Mouse (Mus musculus) cortical plate, adult 2 months (tissue): ENCODE measurements around the gene Pdrg1. TPM values are rescaled to one million over a fixed set of nuclear protein-coding genes. Genes with fewer than 3 reads are reported as not detected.

Source experiments
- H3K27ac ChIP-seq: fragments of 200-500 bp; 2 replicates; pipeline ENCODE4 v1.5.1; 2012; ENCODE audit warnings: low read length, control low read depth, inconsistent platforms; ENCODE audit not compliant: insufficient read depth
- H3K4me1 ChIP-seq: fragments of 200-500 bp; 2 replicates; pipeline ENCODE4 v1.6.1; 2011; ENCODE audit warnings: low read length; ENCODE audit not compliant: control insufficient read depth, insufficient read depth
- H3K4me3 ChIP-seq: fragments of 200-500 bp; 2 replicates; pipeline ENCODE4 v1.5.1; 2011; ENCODE audit warnings: mild to moderate bottlenecking, low read length, control low read depth; ENCODE audit not compliant: insufficient read depth
- CTCF ChIP-seq: fragments of 200-500 bp; IDR thresholded peaks from 2 replicates; pipeline ENCODE4 v1.5.1; 2011; ENCODE audit warnings: mild to moderate bottlenecking, control low read depth, low read length; ENCODE audit not compliant: insufficient read depth; ENCODE audit errors: extremely low read depth
- POLR2A ChIP-seq: fragments of 200-500 bp; IDR thresholded peaks from 2 replicates; pipeline ENCODE4 v1.6.1; 2011; ENCODE audit warnings: mild to moderate bottlenecking, low read length, control low read depth; ENCODE audit not compliant: insufficient read depth; ENCODE audit errors: extremely low read depth
- polyA plus RNA-seq: library from polyadenylated mRNA; depleted of rRNA; stranded (reverse); fragments of >200 nt; gene quantifications from 2 replicates; pipeline ENCODE4 v1.2.3, GENCODE M21; 2012; rRNA removed

The Pdrg1 gene
- 84.0 and 88.8 TPM in 2 replicates for polyA plus RNA-seq

- Histone ChIP-seq H3K4me3 (peak within 1 kb of the TSS; percentile 55), H3K27ac (no peak within 1 kb of the TSS), H3K4me1 (peaks cover 4% of the 10 kb centered on the region; the same call in 1 of the 2 replicates)
- TF ChIP-seq CTCF (peak; percentile 74), POLR2A (peak; percentile 86; the same call in 1 of the 2 replicates)
These were observed at the start of gene Pdrg1 for GRCm38 (mm10) chr2:153014758-153015593. Gene Pdrg1, minus strand, starts transcription at chr2:153015427.

GRCm38 (mm10) chr2:153064190-153064970 lies 49.2 kb upstream of the Pdrg1 start:
- TF ChIP-seq POLR2A (no peak), CTCF (no peak)
- H3K4me3 ChIP-seq = no peak overlapping the region
- peaks cover 1% of the 10 kb centered on the region; the same call in 1 of the 2 replicates for H3K4me1 ChIP-seq
- no peak overlapping the region for H3K27ac ChIP-seq

DNA sequence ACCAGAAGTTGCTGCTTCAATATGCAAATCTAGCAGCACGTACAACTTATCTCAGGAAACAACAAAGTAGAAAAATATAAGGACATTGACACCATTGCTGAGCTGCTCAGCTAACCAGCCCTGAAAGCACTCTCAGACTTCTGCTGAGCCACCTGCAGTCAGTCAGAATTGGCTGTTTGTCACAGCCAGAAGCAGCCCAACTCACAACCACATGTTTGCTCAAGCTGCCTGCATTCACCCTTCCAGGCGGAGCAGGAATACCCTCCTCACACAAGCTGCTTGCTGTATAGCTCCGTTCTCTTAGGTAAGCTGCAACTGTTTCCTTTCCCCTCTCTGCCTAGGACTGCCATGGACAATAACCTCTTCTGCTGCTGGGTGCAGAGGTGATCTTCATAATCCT lies 48.2 kb upstream of the Pdrg1 start:
- no peak for TF ChIP-seq POLR2A
- TF ChIP-seq CTCF = no peak
- H3K27ac ChIP-seq = no peak overlapping the region
- H3K4me3 ChIP-seq = no peak overlapping the region
- H3K4me1 ChIP-seq = peaks cover 1% of the 10 kb centered on the region; the same call in 1 of the 2 replicates

- no peak for TF ChIP-seq POLR2A
- TF ChIP-seq CTCF = no peak
- H3K4me1 ChIP-seq = peaks cover 1% of the 10 kb centered on the region; the same call in 1 of the 2 replicates
- no peak overlapping the region for H3K27ac ChIP-seq
- no peak overlapping the region for H3K4me3 ChIP-seq
These were observed 45.0 kb upstream of the Pdrg1 start for GRCm38 (mm10) chr2:153060216-153060615.

DNA sequence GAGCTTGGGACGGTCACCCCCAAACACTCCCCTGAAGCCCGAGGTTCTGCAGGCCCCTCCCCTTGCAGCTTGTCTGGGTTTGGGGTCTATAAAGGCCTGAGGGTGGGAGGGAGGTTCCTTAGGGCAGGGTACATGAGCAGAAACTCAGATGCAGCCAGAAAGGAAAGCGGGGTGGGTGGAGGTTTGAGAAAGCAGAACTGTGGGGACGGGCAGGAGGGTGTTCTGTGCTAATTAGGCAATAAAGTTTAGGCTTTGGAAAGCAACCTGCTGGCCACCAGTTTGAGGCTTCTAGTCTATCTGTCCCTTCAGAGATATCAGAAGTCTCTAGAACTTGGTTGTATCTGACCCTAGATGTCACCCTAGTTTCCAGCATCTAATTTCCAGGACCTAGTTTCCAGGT lies 43.1 kb upstream of the Pdrg1 start:
- TF ChIP-seq POLR2A (no peak), CTCF (no peak)
- Histone ChIP-seq H3K4me3 (no peak overlapping the region), H3K27ac (no peak overlapping the region), H3K4me1 (no peaks in the 10 kb centered on the region; the same call in 1 of the 2 replicates)

- peak; percentile 15; the same call in 1 of the 2 replicates for TF ChIP-seq CTCF
- TF ChIP-seq POLR2A = no peak
- H3K27ac ChIP-seq = no peak overlapping the region
- H3K4me1 ChIP-seq = no peaks in the 10 kb centered on the region
- no peak overlapping the region for H3K4me3 ChIP-seq
These were observed 40.2 kb upstream of the Pdrg1 start for GRCm38 (mm10) chr2:153055270-153055920.

GRCm38 (mm10) chr2:153053896-153054295 lies 38.7 kb upstream of the Pdrg1 start:
- no peak overlapping the region for H3K27ac ChIP-seq
- H3K4me3 ChIP-seq = no peak overlapping the region
- H3K4me1 ChIP-seq = no peaks in the 10 kb centered on the region
- TF ChIP-seq CTCF (no peak), POLR2A (no peak)

DNA sequence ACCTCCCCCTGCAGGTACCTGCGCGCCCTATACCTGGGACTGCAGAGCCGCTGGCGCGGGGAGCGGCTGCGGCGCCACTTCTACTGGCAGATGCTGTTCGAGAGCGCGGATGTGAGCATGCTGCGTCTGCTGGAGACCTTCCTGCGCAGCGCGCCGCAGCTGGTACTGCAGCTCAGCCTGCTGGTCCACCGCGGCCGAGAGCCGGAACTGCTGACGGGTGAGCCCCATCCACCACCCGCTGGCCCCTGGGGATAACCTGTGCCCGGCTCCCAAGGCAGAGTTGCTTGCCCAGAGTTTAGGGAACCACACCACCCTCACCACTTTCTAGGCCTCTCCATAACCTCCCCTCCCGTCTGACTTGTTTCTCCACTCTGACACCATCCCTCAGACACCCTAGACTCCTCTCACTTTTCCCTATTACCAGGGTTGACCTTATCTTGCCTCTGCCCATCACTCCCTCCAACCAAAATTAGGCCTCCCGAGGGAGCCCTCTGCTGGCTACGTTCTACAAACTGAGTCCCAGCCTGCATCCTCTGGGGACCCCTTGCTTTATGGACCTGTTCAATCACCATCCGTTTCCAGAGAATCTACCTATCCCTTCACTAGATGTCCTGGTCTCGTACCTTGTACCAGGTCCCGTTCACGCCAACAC lies 37.6 kb upstream of the Pdrg1 start:
- TF ChIP-seq POLR2A (no peak), CTCF (no peak)
- no peaks in the 10 kb centered on the region for H3K4me1 ChIP-seq
- H3K4me3 ChIP-seq = no peak overlapping the region
- H3K27ac ChIP-seq = no peak overlapping the region

GRCm38 (mm10) chr2:153051537-153051936 lies 36.3 kb upstream of the Pdrg1 start:
- TF ChIP-seq POLR2A = no peak
- TF ChIP-seq CTCF = no peak
- Histone ChIP-seq H3K27ac (no peak overlapping the region), H3K4me3 (no peak overlapping the region), H3K4me1 (no peaks in the 10 kb centered on the region)
